ENCODE assay signal across 8 mouse cellular contexts in the genomic region with DNA sequence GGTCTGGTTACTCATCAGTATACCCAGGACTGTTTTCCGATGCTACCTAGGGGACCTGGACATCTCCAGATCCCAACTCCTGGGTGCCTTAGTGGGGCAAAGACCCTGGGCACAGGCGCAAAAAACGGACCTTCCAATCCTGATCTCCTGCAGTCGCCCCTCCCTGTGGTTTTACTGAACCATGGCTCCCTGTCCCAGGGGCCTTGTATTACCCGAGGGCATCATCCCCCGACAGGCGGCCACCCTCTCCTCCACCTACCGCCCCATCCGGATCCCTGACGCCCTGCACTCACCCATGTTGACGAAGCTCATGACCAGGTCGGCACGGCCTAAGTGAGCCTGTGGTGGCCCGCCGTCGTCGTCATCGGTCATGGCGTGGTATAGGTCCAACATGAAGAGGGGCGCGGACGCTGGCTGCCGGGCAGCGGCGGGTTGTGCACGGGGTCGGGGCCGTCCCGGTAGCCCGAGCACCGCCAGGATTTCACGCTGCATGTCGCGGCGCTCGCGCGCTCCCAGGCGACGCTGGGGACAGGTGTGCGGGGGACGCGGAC. TPM values are rescaled to one million over a fixed set of nuclear protein-coding genes. Genes with fewer than 3 reads are reported as not detected.
DNase-seq lines count a peak whose midpoint lies in the region; ATAC-seq and TF ChIP-seq lines count a peak whose summit lies in the region.

No protein-coding gene starts in this region.

- ATAC-seq in hindbrain, embryonic 15.5 days (ENCODE audit: low FRiP score, low read depth) = peak; percentile 37; the same call in 1 of the 2 replicates
- peak; percentile 11; the same call in 1 of the 2 replicates for ATAC-seq in midbrain, embryonic 14.5 days (ENCODE audit: low FRiP score, low TSS enrichment)

- H3K4me1 ChIP-seq in kidney, adult 2 months (ENCODE audit: control insufficient read depth, insufficient read depth, low read length) = no peaks in the 10 kb centered on the region
- 0 out of 2 replicates have a peak, but pooled peaks cover 2% of the 10 kb centered on the region for H3K4me1 ChIP-seq in bone marrow macrophage, adult 2 months (ENCODE audit: control insufficient read depth, insufficient read depth, low read length)
- H3K4me1 ChIP-seq in hindbrain, embryonic 15.5 days (replicated peaks) = peaks cover 15% of the 10 kb centered on the region
- peaks cover 11% of the 10 kb centered on the region for H3K4me1 ChIP-seq in midbrain, embryonic 14.5 days (ENCODE audit: control insufficient read depth, insufficient read depth, low read length)

- DNase-seq in kidney, adult 2 months = no peak
- no peak for DNase-seq in kidney, adult 9 months
- peak; percentile 12 for DNase-seq in midbrain, embryonic 14.5 days
- no peak for DNase-seq in right cerebral cortex, postnatal 4 days
- DNase-seq in frontal cortex, postnatal 25 days (ENCODE audit: low spot score in 2 of 2) = no peak
- no peak for DNase-seq in layer of hippocampus, postnatal 36 days

- peak overlapping the region; percentile 65 for H3K4me2 ChIP-seq in hindbrain, embryonic 15.5 days
- peak overlapping the region; percentile 81 for H3K4me2 ChIP-seq in midbrain, embryonic 14.5 days (ENCODE audit: low read length)

- H3K36me3 ChIP-seq in kidney, adult 2 months (ENCODE audit: control insufficient read depth, insufficient read depth, low read length) = no peaks in the 10 kb centered on the region
- no peaks in the 10 kb centered on the region for H3K36me3 ChIP-seq in hindbrain, embryonic 15.5 days
- H3K36me3 ChIP-seq in midbrain, embryonic 14.5 days (ENCODE audit: control insufficient read depth, insufficient read depth, low read length) = peaks cover 2% of the 10 kb centered on the region; the same call in 1 of the 2 replicates

- H3K27me3 ChIP-seq in kidney, adult 2 months (replicated peaks; ENCODE audit: control insufficient read depth, insufficient read depth, low read length) = no peaks in the 10 kb centered on the region
- H3K27me3 ChIP-seq in hindbrain, embryonic 15.5 days = peaks cover 45% of the 10 kb centered on the region
- peaks cover 40% of the 10 kb centered on the region for H3K27me3 ChIP-seq in midbrain, embryonic 14.5 days (ENCODE audit: control insufficient read depth, insufficient read depth, low read length)

- H3K9ac ChIP-seq in hindbrain, embryonic 15.5 days = no peak overlapping the region
- no peak overlapping the region for H3K9ac ChIP-seq in midbrain, embryonic 14.5 days (replicated peaks; ENCODE audit: low read length)

- H3K27ac ChIP-seq in kidney, adult 2 months (ENCODE audit: insufficient read depth, low read depth, low read length) = no peak overlapping the region
- H3K27ac ChIP-seq in bone marrow macrophage, adult 2 months (ENCODE audit: insufficient read depth, low read depth, low read length) = no peak overlapping the region
- H3K27ac ChIP-seq in hindbrain, embryonic 15.5 days (replicated peaks) = no peak overlapping the region
- H3K27ac ChIP-seq in midbrain, embryonic 14.5 days (replicated peaks; ENCODE audit: low read depth, low read length) = no peak overlapping the region

- TF ChIP-seq CTCF in kidney, adult 2 months (conservative IDR thresholded peaks at IDR 0.05; ENCODE audit: insufficient read depth, insufficient read length, low read depth, low read length) = no peak
- TF ChIP-seq CTCF in bone marrow macrophage, adult 2 months (IDR thresholded peaks at IDR 0.05; ENCODE audit: low read depth, low read length) = no peak

- peak overlapping the region; percentile 54 for H3K4me3 ChIP-seq in kidney, adult 2 months (ENCODE audit: insufficient read depth, low read depth, low read length)
- peak overlapping the region; percentile 62 for H3K4me3 ChIP-seq in bone marrow macrophage, adult 2 months (ENCODE audit: insufficient read depth, low read length)
- H3K4me3 ChIP-seq in hindbrain, embryonic 15.5 days = peak overlapping the region; percentile 42
- peak overlapping the region; percentile 44 for H3K4me3 ChIP-seq in midbrain, embryonic 14.5 days (replicated peaks; ENCODE audit: low read depth, low read length)

- 3% methylated on average over 43 of the region's 43 CpGs for WGBS in kidney, adult 2 months
- WGBS in hindbrain, embryonic 15.5 days = 3% methylated on average over 43 of the region's 43 CpGs
- 2% methylated on average over 43 of the region's 43 CpGs for WGBS in midbrain, embryonic 14.5 days

- no peak for TF ChIP-seq POLR2A in kidney, adult 2 months (IDR thresholded peaks at IDR 0.05; ENCODE audit: low read depth, low read length)
- TF ChIP-seq POLR2A in bone marrow macrophage, adult 2 months (IDR thresholded peaks at IDR 0.05; ENCODE audit: borderline replicate concordance, low read depth, low read length) = no peak

- no peaks in the 10 kb centered on the region for H3K9me3 ChIP-seq in hindbrain, embryonic 15.5 days
- H3K9me3 ChIP-seq in midbrain, embryonic 14.5 days (ENCODE audit: control insufficient read depth, low read length) = no peaks in the 10 kb centered on the region

RNA-seq across cellular contexts. Expression of a gene that starts 0.9 kb away (rescaled TPM):
- polyA plus RNA-seq in kidney, adult 2 months (2012; rRNA removed) = 1.5 and 2.9 TPM in 2 replicates
- not detected in 2 replicates for polyA plus RNA-seq in bone marrow macrophage, adult 2 months (2012; ENCODE audit: insufficient read depth, insufficient read length, missing spikeins)
- 0.21 and 0.23 TPM in 2 replicates for polyA plus RNA-seq in hindbrain, embryonic 15.5 days (2015; fragmentation: Nextera tagmentation; extraction: Ambion mirVana)
- 0.11 TPM in 1 of 2 replicates, not detected in the other for polyA plus RNA-seq in midbrain, embryonic 14.5 days (2014; fragmentation: Nextera tagmentation; extraction: Ambion mirVana)
- not detected for total RNA-seq in layer of hippocampus, postnatal 36 days (2021)

RNA-seq across cellular contexts. Expression of a gene that starts 18.7 kb away (rescaled TPM):
- 0.11 and 0.30 TPM in 2 replicates for polyA plus RNA-seq in kidney, adult 2 months (2012; rRNA removed)
- polyA plus RNA-seq in bone marrow macrophage, adult 2 months (2012; ENCODE audit: insufficient read depth, insufficient read length, missing spikeins) = not detected in 2 replicates
- not detected in 2 replicates for polyA plus RNA-seq in hindbrain, embryonic 15.5 days (2015; fragmentation: Nextera tagmentation; extraction: Ambion mirVana)
- 0.16 TPM in 1 of 2 replicates, not detected in the other for polyA plus RNA-seq in midbrain, embryonic 14.5 days (2014; fragmentation: Nextera tagmentation; extraction: Ambion mirVana)
- under 1 TPM in 1 of 2 experiments, not detected in 1; 0.20 TPM for total RNA-seq in layer of hippocampus, postnatal 36 days (2021)
